Mouse (Mus musculus): ENCODE results near the gene Vat1l.
A peak's percentile ranks its signal among the peaks of the same experiment; 100 is the strongest.

- no peak for TF ChIP-seq POLR2A (IDR thresholded peaks at IDR 0.05; ENCODE audit: extremely low read depth, insufficient read depth, low read length)
- peak; percentile 19; the same call in 1 of the 2 replicates for TF ChIP-seq CTCF (IDR thresholded peaks at IDR 0.05; ENCODE audit: extremely low read depth, insufficient read depth, low read length)
Measured at GRCm38 (mm10) chr8:114363167-114363566, 157.8 kb downstream of the Vat1l start.
